Mouse (Mus musculus): ENCODE data around the gene Orc5. TPM values are rescaled to one million over a fixed set of nuclear protein-coding genes. Genes with fewer than 3 reads are reported as not detected.

Gene Orc5
- polyA plus RNA-seq (2014; fragmentation: Illumina TruSeq; extraction: RNeasy Lipid Tissue Mini Kit (QIAGEN cat#74804); ENCODE audit: insufficient read depth, low read depth, low replicate concordance) = 12.0 TPM

GRCm38 (mm10) chr5:22550033-22550551, at the start of gene Orc5:
Gene Orc5 (minus strand): TSS chr5:22550429.

Other genes with a start within 250 kb of the Orc5 start
- gene Reln, start 205.7 kb downstream of the Orc5 start, polyA plus RNA-seq (2014; fragmentation: Illumina TruSeq; extraction: RNeasy Lipid Tissue Mini Kit (QIAGEN cat#74804); ENCODE audit: insufficient read depth, low read depth, low replicate concordance) = 3.8 TPM
- gene Lhfpl3, start 195.6 kb upstream of the Orc5 start, polyA plus RNA-seq (2014; fragmentation: Illumina TruSeq; extraction: RNeasy Lipid Tissue Mini Kit (QIAGEN cat#74804); ENCODE audit: insufficient read depth, low read depth, low replicate concordance) = not detected

All from lung, adult 10 weeks (tissue).